Mouse (Mus musculus): ENCODE results near the gene Gm11437. TPM values are rescaled to one million over a fixed set of nuclear protein-coding genes. Genes with fewer than 3 reads are reported as not detected.

Gene Gm11437
- polyA plus RNA-seq, 3 experiments from 2014 or later, result not detected

DNA sequence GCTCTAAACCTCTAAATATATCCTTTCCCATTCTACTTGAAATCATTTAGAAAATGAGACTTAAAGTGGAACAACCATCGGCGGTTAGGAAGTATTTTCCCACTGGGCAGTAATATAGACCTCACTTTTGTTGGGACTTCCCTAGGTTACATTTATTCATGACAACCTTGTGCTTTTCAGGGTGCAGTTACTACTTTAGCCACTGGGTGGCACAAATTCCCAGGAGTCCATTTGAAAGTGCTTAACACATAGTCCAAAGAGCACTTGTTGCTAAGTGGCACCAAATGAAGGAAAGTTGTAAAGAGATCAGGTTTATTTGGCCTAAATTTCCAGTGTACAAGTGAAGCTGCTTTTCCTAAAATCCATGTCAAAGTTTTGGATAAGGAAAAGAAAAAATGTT lies 25.5 kb downstream of the Gm11437 start:
- ATAC-seq, result no peak

DNA sequence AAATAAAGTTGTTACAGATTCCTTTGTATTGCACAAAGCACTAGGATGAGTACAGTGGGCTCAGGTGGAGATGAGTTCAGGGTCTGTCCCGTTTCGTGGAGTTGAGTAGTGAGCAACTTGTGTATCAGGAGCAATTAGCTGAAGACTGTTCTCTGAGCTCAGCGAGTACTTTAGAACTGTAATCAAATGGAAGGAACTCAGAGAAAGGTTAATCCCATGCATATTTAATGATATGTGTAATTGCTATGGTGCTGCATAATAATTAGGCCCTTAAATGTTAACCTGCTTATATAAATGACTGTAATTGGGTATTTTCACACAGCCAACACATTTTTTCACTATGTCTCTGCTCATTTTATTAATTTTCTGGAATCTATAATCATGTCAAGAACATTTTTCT lies 30.8 kb downstream of the Gm11437 start:
- no peak for ATAC-seq

DNA sequence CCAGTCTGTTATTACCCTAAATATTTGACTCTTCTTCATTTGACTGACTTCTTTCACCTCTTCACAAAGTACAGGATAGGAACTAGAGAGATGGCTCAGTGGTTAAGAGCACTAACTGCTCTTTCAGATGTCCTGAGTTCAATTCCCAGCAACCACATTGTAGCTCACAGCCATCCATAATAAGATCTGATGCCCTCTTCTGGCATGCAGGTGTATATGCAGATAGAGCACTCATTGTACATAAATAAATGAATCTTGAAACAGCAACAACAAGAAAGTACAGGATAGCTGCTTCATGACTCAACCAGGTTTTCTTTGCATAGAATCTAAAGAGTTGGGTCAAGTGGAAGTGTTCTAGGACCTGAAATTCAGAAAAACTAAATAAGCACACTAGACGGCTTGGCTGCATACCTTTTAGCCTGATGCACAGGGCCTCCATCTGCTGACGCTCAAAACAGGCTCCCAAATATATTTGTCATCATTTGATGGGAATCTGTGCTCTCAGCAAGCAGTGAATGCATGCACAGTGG lies 32.9 kb downstream of the Gm11437 start:
- ATAC-seq, result no peak

DNA sequence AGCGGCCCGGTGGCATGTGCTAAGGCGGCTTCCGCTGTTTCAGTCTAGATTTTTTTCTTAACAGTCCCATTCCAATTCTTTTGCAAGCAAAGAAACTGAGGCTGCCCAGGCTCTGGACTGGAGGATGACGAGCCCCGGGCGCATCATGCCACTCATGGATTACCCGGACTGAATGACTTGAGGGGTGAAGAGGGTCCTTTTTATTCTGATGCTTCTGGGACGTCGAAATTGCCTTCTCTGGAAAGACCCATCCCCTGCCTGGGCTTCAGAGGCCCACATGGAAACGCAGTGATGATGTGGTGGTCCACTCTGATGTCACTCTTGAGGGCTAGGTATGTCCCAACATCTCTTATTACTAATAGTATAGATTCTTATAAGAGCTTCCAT lies 37.5 kb downstream of the Gm11437 start:
- ATAC-seq, result no peak

DNA sequence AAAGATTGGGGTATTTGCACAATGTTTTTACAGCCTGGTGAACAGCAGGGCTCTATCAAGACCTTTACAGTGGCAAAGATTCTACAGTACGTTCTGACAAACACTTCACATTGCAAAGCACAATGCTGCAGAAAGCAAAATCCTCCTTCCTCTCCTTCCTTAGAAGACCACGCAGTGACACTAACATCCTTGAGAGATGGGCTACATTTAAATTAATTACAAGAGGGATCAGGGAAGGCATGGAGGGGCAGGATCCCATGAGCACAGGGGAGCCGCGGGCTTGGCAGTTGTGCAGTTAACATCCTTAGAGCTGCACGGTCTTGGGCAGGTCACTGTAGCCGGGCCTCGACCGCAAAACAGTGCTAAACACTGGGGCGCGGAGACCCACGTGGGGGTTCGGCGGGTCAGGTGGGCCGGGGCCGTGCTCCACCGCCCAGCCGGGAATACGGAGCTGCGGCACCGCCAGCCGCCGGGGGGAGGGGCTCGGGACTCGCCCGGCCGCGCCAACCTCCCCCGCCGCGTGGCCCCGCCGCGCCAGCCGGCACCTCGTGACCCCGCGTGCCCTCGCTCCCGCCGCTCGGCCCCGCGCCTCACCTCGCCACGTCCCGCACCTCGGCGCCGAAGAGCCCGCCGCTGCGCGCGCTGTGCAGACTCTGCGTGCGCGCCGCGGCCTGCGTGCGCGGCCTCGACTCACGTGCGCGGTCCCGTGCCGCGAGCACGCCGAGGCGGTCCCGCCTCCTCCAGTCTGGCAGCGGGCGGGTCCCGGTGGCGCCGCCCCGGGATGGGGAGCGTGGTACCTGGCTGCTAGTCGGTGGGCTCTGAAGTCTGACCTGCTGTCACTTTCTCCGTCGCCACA lies 38.1 kb downstream of the Gm11437 start, which contains the start of the genes Tada2a and Acaca:
TSS of gene Tada2a (minus strand) at position 658 of the 856 bp plus-strand sequence.
TSS of gene Acaca (plus strand) at position 730 of the 856 bp plus-strand sequence.
- ATAC-seq, result peak; percentile 78

DNA sequence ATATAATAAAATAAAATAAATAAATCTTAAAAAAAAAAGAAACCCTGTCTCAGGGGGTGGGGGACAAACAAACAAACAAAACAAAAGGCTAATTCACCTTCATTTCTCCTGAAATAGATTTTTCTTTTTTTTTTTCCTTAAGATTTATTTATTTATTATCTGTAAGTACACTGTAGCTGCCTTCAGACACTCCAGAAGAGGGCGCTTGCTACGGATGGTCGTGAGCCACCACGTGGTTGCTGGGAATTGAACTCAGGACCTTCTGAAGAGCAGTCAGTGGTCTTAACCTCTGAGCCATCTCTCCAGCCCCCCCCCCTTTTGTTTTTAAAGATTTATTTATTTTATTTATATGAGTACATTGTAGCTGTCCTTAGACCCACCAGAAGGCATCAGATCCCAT lies 39.3 kb downstream of the Gm11437 start:
- ATAC-seq, result no peak

DNA sequence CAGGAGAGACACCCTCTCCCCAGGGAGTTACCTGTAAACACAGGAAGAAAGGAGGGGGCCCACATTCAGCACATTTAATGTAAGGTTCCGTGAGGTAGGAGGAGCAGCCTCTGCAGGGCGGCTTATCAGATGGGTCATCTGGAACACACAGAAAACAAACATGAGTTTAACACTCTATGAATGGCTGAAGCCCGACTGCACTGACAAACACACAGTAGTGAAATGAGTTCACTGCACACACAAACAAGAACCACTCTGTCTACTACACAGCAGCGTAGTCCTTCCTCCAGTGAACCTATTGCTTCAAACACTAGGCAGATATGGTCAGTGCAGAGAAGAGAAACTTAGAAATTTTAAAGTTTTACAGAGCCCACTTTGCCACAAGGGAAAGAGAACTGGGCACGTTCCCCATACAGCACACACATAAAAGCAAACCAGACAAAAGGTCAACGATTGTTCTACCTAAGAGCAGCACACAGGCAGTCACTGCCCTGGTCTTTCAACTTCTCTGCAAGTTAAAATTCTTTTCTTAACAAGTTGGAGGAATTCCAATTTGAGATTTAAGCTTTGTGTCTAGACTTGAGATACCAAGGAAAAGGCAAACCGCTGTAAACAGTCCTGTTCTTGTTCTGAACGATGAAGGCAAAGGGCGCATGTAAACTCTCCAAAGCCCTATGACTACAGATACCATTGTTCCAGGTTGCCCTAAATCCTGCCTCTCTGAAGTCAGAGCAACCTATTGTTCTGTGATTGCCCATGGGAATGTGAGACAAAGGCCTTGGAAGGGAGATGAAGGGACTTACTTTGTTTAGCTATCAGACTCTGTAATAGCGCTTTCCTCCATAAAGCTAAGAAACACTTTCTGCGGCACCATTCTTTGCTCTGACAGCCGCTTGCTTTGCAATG lies 46.0 kb downstream of the Gm11437 start:
- ATAC-seq, result no peak

- ATAC-seq, result no peak
Observed at GRCm38 (mm10) chr11:84117431-84117830, 49.8 kb downstream of the Gm11437 start.

DNA sequence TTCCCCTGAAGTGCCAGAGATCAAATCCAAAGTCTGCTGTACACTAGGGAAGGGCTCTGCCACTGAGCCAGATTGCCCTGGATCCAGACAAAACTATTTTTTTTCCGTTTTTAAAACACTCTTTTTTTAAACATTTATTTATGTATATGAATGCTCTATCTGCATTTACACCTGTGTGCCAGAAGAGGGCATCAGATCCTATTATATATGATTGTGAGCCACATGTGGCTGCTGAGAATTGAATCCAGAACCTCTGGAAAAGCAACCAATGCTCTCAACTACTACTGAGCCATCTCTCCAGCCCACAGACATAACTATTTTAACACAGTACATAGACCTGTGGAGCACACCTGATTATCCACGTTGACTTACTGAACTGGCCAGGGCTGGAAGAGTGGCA lies 51.1 kb downstream of the Gm11437 start:
- no peak for ATAC-seq

DNA sequence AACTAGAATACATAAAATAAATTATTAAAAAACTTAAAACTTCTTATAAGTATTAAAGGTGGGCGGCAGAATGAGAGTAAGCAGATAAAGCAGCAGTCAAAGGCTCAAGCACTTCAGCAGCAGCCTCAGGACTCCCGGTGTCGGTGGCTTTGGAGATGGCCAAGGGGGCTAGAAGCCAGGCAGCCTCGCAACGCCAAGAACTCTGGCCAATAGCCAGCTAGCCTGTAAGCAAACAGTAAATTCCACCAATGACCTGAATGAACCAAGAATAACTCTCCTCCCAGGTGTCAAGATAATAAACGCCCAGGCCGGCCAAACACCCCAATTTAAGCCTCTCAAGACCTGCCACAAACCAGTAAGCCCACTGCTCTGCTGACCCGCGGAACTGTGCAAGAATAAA lies 51.6 kb downstream of the Gm11437 start:
- no peak for ATAC-seq

- no peak for ATAC-seq
Observed at GRCm38 (mm10) chr11:84113623-84114022, 53.7 kb downstream of the Gm11437 start.

- no peak for ATAC-seq
Observed at GRCm38 (mm10) chr11:84107137-84107536, 60.1 kb downstream of the Gm11437 start.

DNA sequence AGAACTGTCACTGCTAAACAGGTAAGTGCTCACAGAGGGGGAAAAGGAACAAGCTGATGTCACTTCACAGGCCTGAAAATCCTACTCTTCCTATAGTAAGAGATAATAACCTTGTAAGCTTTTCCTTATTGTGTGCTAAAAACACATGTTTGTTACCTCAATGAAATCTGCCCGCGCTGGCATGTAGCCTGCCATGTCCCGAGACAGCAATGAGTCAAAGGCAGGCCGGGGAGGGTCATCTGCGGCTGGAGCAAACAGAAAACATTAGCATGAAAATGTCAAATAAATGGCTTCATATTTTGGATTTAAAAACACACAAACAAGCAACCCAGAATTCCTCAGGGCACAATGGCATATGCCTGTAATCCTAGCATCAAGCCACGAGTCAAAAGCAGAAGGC lies 63.2 kb downstream of the Gm11437 start:
- ATAC-seq, result no peak

DNA sequence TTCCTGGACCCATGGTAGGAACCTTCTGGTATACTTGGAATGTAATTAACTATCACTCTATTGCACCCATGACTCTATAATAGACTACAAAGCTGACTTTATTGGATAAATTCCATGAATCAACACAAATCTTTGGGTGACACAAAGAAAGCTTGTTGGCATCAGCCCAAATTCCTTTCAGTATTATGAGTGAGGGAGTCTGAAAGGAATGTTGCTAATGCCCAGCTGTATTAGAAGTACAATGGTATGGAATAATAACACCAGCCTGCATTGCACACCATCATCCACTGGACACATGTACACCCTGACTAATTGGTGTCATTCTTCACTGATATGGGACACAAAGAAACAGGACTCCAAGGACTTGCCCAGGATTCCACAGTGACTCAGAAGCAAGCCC lies 66.1 kb downstream of the Gm11437 start:
- ATAC-seq, result no peak

Other genes starting within 250 kb of the Gm11437 start
- 10 to 100 TPM; 75.0 to 84.6 (median 81.7) TPM for gene Ddx52, start 225.4 kb downstream of the Gm11437 start, polyA plus RNA-seq (2017; shearing (Covaris generic))
- 10 to 100 TPM in 2 of 3 experiments, 1 to 10 TPM in 1; 6.3 to 11.0 (median 10.4) TPM for gene Synrg, start 203.0 kb downstream of the Gm11437 start, polyA plus RNA-seq (2017; shearing (Covaris generic))
- 10 to 100 TPM; 16.6 to 20.9 (median 20.7) TPM for gene Dusp14, start 98.2 kb downstream of the Gm11437 start, polyA plus RNA-seq (2017; shearing (Covaris generic))
- 10 to 100 TPM; 10.2 to 14.2 (median 13.7) TPM for gene Tada2a, start 37.9 kb downstream of the Gm11437 start, polyA plus RNA-seq (2017; shearing (Covaris generic))
- 1 to 10 TPM; 3.5 to 4.9 (median 4.8) TPM for gene Acaca, start 37.8 kb downstream of the Gm11437 start, polyA plus RNA-seq (2017; shearing (Covaris generic))

Measured in inflammation-experienced regulatory T-cells, adult 6 months (primary cell).